Mouse (Mus musculus) neural tube, postnatal 0 days (tissue): ENCODE measurements around the gene Adamts10. TPM values are rescaled to one million over a fixed set of nuclear protein-coding genes. Genes with fewer than 3 reads are reported as not detected.

Experiments used
- polyA plus RNA-seq: library from polyadenylated mRNA; unstranded; fragments of >200 nt; fragmentation: Nextera tagmentation; extraction: Ambion mirVana; gene quantifications from 2 replicates; pipeline ENCODE4 v1.2.1, GENCODE M21; 2015

The Adamts10 gene
- 33.6 and 41.6 TPM in 2 replicates for polyA plus RNA-seq

DNA sequence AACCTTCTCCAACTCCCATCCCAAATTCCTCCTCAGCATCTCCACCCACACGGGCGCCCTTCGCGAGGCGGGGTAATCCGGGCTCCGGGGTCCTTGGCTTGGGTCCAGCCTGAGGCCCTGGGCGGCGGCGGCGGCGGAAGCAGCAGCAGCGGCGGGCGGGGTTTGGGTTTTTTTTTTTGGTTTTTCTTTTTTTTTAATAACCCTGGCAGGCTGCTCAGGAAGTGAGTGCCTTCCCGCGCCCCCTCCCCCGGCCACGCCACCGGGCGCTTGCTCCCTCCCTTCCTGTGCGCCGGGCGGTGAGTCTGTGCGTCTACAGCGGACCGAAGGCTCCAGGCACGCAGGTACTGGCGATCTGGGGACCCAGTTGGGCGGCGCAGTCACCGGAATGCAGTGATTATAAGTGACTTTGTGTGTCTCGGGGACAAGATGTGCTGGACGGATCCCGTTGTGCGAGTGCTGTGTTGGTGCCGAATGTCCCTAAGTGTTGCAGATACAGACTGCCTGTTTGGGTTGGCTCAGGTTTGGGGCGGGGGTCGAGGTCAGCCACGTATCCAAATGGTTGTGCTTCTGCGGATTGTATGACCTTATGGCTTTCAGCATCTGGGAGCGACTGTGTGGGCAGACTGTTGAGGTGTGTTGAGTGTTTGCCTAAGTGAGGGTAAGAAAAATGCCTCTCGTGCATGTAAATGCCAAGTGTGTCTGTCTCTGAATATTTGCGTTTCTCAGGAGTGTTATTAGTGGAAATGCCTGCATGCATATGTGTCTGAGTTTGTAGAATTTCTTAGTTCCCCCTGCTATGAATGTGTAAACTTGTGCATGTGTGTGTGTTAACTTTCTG lies at the start of gene Adamts10:
Adamts10 (plus strand) TSS at position 287 of the 838 bp plus-strand sequence.

DNA sequence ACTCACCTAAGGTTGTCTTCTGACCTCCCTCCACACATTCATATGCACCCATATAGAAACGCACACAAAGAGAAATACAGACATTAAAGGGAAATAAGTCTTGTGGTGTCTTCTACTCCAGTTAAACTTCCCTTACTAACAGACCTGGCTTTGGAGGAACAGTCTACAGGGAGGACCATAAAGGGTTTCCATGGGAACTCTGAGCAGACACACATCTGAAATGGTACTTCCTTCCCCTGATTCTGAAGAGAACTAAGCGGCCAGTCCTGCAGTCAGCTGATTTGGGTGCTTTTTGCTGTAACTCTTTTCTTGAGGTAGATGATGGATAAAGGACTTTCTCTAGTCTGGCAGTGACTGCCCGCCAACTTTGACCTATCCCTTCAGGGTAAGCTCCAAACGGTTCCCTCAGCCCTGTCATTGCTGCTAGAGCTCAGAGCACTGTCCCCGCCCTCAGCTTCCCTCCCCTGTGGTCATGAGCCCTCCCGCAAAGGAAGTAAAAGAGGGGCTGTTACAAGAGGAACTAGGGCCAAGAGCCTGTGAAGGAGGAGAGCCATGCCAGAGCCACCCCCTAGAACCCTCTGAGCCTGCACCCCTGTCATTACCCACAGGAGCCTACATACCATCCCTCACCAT lies 31.3 kb downstream of the Adamts10 start, which contains the start of gene Myo1f:
Myo1f (plus strand) TSS at position 485 of the 633 bp plus-strand sequence.

Other genes with a start within 250 kb of the Adamts10 start
- 16.7 and 18.2 TPM in 2 replicates for gene Zfp955b, start 234.7 kb upstream of the Adamts10 start, polyA plus RNA-seq
- 8.5 and 10.0 TPM in 2 replicates for gene Zfp81, start 165.3 kb upstream of the Adamts10 start, polyA plus RNA-seq
- gene Zfp101, start 129.6 kb upstream of the Adamts10 start, polyA plus RNA-seq = 7.2 and 7.4 TPM in 2 replicates
- not detected in 2 replicates for gene Actl9, start 91.3 kb upstream of the Adamts10 start, polyA plus RNA-seq
- gene Myo1f, start 31.5 kb downstream of the Adamts10 start, polyA plus RNA-seq = 1.8 and 1.9 TPM in 2 replicates
- 63.1 and 72.0 TPM in 2 replicates for gene Zfp414, start 104.9 kb downstream of the Adamts10 start, polyA plus RNA-seq
- gene Pram1, start 113.9 kb downstream of the Adamts10 start, polyA plus RNA-seq = 0.28 and 0.43 TPM in 2 replicates
- 101 and 115 TPM in 2 replicates for gene Hnrnpm, start 162.7 kb downstream of the Adamts10 start, polyA plus RNA-seq
- gene March2, start 194.5 kb downstream of the Adamts10 start, polyA plus RNA-seq = 76.0 and 80.0 TPM in 2 replicates
- 488 and 491 TPM in 2 replicates for gene Rab11b, start 236.3 kb downstream of the Adamts10 start, polyA plus RNA-seq